Mouse (Mus musculus) urinary bladder, postnatal 36 days (tissue): ENCODE data around the gene 4930404H24Rik.

Source experiments
- DNase-seq, 2 experiments: peaks; one replicate each; pipeline ENCODE4 v3.0.0; 2022; ENCODE audit warnings: low spot score in 2 of 2, mixed read lengths in 1 of 2

4930404H24Rik gene

GRCm38 (mm10) chr2:153529931-153530766, 37.6 kb downstream of the 4930404H24Rik start, which contains the start of gene Nol4l:
TSS of gene Nol4l (minus strand) at chr2:153529971.
- DNase-seq: no peak

- DNase-seq: no peak
Observed at GRCm38 (mm10) chr2:153530948-153531347, 38.4 kb downstream of the 4930404H24Rik start.

GRCm38 (mm10) chr2:153533981-153534380, 41.4 kb downstream of the 4930404H24Rik start:
- DNase-seq: no peak

DNA sequence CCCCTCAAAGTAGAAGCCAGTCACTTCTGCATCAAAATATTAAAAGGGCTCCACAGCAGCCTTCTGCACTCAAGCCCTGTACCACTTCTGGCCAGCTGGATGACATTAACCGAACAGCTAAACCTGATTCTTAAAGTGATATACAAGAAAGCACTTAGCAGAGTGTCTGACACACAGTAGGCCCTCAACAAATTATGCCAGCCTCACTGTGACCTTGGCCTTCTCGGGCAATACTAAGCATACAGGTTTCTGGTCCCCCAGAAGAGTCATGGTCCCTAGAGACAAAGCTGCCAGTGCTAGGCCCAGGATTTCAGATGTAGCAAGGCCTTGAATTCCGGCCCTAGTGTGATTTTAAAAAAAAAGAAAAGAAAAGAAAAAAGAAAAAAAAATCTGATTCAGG, 46.3 kb downstream of the 4930404H24Rik start:
- DNase-seq: no peak

DNA sequence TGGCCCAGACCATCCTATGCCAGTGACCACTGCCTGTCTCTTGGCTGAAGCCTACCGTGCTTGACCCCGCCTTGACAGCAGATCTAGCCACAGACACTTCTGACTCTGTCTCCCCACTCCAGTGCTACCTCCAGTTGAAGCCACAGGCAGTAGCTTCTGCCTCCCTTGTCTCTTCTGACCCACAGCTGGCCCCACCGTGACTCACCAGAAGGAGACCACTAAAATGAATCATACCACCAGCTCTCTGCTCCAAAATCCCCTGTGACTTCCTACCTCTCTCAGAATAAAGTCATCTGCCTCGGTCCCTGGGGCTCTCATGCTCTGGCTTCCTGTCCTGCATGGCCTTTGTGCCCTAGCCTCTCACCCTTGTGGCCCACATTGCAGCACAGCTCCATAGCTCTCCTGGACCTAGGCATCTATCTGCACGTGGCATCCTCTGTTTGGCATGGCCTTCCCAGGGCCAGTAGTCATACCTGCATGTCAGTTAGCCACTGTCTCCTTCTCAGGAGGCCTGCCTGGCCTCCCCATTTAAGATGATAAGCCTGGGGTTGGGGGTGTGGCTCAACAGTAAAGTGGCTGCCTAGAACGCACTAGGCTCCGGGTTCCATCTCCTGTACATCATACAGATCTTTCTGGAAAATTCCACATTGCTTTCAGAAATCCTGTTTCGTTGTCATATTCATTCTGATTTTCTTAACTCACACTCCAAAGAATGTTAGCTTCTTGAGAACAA, 50.5 kb downstream of the 4930404H24Rik start:
- no peak for DNase-seq
